Mouse (Mus musculus): ENCODE data around the gene Mapkapk5.

DNA sequence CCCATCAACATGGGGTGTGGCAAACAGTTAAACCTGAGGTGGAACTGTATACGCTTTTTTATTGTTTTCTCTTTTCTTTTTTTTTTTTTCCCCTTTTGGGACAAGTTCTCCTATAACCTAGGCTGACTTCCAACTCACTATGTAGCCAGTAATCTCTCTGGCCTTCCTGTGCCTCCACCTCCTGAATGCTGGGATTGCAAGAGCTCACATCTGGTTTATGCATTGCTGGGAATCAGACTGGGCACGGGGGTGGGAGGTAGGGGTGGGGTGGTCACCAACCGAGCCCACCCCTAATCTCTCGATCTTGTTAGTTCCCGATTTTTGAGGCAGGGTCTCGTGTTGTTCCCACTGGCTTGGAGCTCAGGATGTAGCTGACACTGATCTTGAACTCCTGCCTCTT is 44.2 kb upstream of the Mapkapk5 start:
- TF ChIP-seq BHLHE40 (IDR thresholded peaks at IDR 0.05; ENCODE audit: borderline replicate concordance, low read depth, low read length) (no peak), POLR2A (IDR thresholded peaks at IDR 0.05; ENCODE audit: control insufficient read depth in 1 of 2, insufficient read depth in 1 of 2, low read depth in 1 of 2, low read length in 2 of 2, poor library complexity in 1 of 2) (no peak), HCFC1 (IDR thresholded peaks at IDR 0.05; ENCODE audit: low read depth, low read length) (no peak), CTCF (IDR thresholded peaks at IDR 0.05 in 2 of 3, conservative IDR thresholded peaks at IDR 0.05 in 1 of 3; ENCODE audit: control insufficient read depth in 1 of 3, insufficient read depth in 1 of 3, low read depth in 2 of 3, low read length in 3 of 3, poor library complexity in 1 of 3, severe bottlenecking in 1 of 3) (no peak), GABPA (IDR thresholded peaks at IDR 0.05; ENCODE audit: low read depth, low read length) (no peak), ZC3H11A (IDR thresholded peaks at IDR 0.05; ENCODE audit: low read depth, low read length) (no peak), USF1 (IDR thresholded peaks at IDR 0.05; ENCODE audit: low read depth, low read length) (no peak), CHD1 (IDR thresholded peaks at IDR 0.05; ENCODE audit: low read depth, low read length) (no peak), TBP (IDR thresholded peaks at IDR 0.05; ENCODE audit: low read depth, low read length) (no peak), RAD21 (IDR thresholded peaks at IDR 0.05; ENCODE audit: low read depth, low read length) (no peak), EP300 (IDR thresholded peaks at IDR 0.05; ENCODE audit: low read depth in 1 of 2, low read length in 2 of 2) (no peak), TAL1 (IDR thresholded peaks at IDR 0.05; ENCODE audit: low read length) (no peak), USF2 (IDR thresholded peaks at IDR 0.05; ENCODE audit: borderline replicate concordance in 1 of 2, insufficient read depth in 1 of 2, low read depth in 1 of 2, low read length in 2 of 2) (no peak), POLR2AphosphoS5 (IDR thresholded peaks at IDR 0.05; ENCODE audit: borderline replicate concordance, low read depth, low read length) (no peak)
